Mouse (Mus musculus) stomach, adult 2 months (tissue): ENCODE measurements around the gene Bmyc. TPM values are rescaled to one million over a fixed set of nuclear protein-coding genes. Genes with fewer than 3 reads are reported as not detected.

Experiments
- polyA plus RNA-seq: library from polyadenylated mRNA; depleted of rRNA; stranded (reverse); fragments of >200 nt; gene quantifications from 2 replicates; pipeline ENCODE4 v1.2.3, GENCODE M21; 2012; rRNA removed

Bmyc gene
- polyA plus RNA-seq: 31.9 and 46.7 TPM in 2 replicates

DNA sequence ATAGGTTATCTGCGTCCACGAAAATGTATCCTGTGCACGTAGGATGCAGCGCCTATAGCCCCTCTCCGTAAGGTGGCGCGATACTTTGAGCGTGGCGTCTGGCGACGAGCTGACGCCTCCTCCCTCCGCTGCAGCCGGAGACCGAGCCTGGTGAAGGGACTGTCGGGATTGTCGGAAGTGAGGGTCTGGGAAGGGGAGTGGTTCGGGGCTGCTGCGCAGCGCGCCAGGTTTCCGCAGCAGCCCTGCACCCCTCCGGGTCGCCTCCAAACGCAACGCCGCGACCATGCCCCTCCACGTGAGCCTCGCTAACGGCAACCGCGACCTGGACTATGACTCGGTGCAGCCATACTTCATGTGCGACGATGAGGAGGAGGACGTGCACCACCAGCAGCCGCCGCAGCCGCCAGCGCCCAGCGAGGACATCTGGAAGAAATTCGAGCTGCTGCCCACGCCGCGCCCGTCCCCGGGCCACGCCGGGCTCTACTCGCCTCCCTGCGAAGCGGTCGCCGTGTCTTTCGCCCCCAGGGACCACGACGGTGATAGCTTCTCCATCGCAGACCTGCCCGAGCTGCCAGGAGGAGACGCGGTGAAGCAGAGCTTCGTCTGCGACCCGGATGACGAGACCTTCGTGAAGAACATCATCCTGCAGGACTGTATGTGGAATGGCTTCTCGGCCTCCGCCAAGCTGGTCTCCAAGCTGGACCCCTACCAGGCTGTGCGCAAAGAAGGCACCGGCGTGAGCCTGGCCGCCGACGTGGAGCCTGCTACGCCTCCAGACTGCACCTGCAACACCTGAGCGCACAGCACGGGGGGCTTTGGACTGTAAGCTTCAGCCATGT lies at the start of gene Bmyc:
Gene Bmyc, plus strand, starts transcription at position 97 of the 839 bp plus-strand sequence.

GRCm38 (mm10) chr2:25657652-25658051 lies 48.9 kb upstream of the Bmyc start, which contains the start of gene Lcn5:
Gene Lcn5 (plus strand): TSS chr2:25657952.

DNA sequence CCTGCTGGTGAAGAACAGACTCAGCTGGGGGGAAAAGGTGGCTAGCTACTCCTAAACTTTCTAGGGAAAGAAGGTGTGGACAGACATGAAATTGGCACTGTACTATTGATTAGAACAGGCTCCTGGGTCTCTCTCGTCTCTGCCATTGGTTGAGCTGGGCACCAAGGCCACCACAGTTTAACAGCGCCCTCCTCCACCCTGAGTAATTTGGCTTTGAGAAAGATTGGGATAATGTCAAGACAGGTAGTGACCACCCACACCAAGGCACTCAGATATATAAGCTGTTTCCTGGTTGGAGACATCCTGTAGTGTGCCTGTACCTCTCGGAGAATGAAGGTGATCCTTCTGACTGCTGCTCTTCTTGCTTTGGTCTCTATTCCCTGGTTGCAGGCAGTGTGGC lies 30.1 kb upstream of the Bmyc start, which contains the start of gene Lcn6:
Gene Lcn6, plus strand, starts transcription at position 301 of the 400 bp plus-strand sequence.

GRCm38 (mm10) chr2:25682426-25682825 lies 24.1 kb upstream of the Bmyc start, which contains the start of gene Lcn10:
Gene Lcn10 (plus strand): TSS chr2:25682726.

GRCm38 (mm10) chr2:25699743-25700142 lies 6.8 kb upstream of the Bmyc start, which contains the start of gene Obp2a:
Gene Obp2a (plus strand): TSS chr2:25700043.

GRCm38 (mm10) chr2:25736709-25737108 lies 30.2 kb downstream of the Bmyc start, which contains the start of gene Obp2b:
Gene Obp2b (plus strand): TSS chr2:25737009.

Other genes with a start within 250 kb of the Bmyc start
- 208 and 316 TPM in 2 replicates for gene Clic3, start 249.9 kb upstream of the Bmyc start, polyA plus RNA-seq
- 60.7 and 89.3 TPM in 2 replicates for gene Paxx, start 245.6 kb upstream of the Bmyc start, polyA plus RNA-seq
- gene Ptgds, start 236.7 kb upstream of the Bmyc start, polyA plus RNA-seq: 2.0 and 3.4 TPM in 2 replicates
- gene Lcn12, start 212.8 kb upstream of the Bmyc start, polyA plus RNA-seq: 0.26 TPM in 1 of 2 replicates, not detected in the other
- gene Fbxw5, start 206.0 kb upstream of the Bmyc start, polyA plus RNA-seq: 31.7 and 32.1 TPM in 2 replicates
- 0.94 and 1.9 TPM in 2 replicates for gene C8g, start 205.0 kb upstream of the Bmyc start, polyA plus RNA-seq
- gene Traf2, start 159.8 kb upstream of the Bmyc start, polyA plus RNA-seq: 5.6 and 6.2 TPM in 2 replicates
- 53.7 and 66.4 TPM in 2 replicates for gene Edf1, start 148.9 kb upstream of the Bmyc start, polyA plus RNA-seq
- 0.94 and 1.5 TPM in 2 replicates for gene Mamdc4, start 131.9 kb upstream of the Bmyc start, polyA plus RNA-seq
- gene Phpt1, start 131.5 kb upstream of the Bmyc start, polyA plus RNA-seq: 15.1 and 16.4 TPM in 2 replicates
- 3.4 and 4.3 TPM in 2 replicates for gene Ajm1, start 125.0 kb upstream of the Bmyc start, polyA plus RNA-seq
- 34.2 and 35.2 TPM in 2 replicates for gene Rabl6, start 98.2 kb upstream of the Bmyc start, polyA plus RNA-seq
- not detected in 2 replicates for gene Ccdc183, start 89.1 kb upstream of the Bmyc start, polyA plus RNA-seq
- 11.7 and 12.7 TPM in 2 replicates for gene Tmem141, start 84.7 kb upstream of the Bmyc start, polyA plus RNA-seq
- 2.1 and 3.0 TPM in 2 replicates for gene Fcna, start 78.7 kb upstream of the Bmyc start, polyA plus RNA-seq
- 2.0 TPM in 1 of 2 replicates, not detected in the other for gene Lcn8, start 53.6 kb upstream of the Bmyc start, polyA plus RNA-seq
- 2.0 TPM in 1 of 2 replicates, not detected in the other for gene Lcn5, start 48.8 kb upstream of the Bmyc start, polyA plus RNA-seq
- 0.17 TPM in 1 of 2 replicates, not detected in the other for gene Lcn6, start 30.0 kb upstream of the Bmyc start, polyA plus RNA-seq
- 0.40 TPM in 1 of 2 replicates, not detected in the other for gene Lcn10, start 24.0 kb upstream of the Bmyc start, polyA plus RNA-seq
- gene Obp2a, start 6.7 kb upstream of the Bmyc start, polyA plus RNA-seq: 0.59 and 2.0 TPM in 2 replicates
- gene Obp2b, start 30.3 kb downstream of the Bmyc start, polyA plus RNA-seq: not detected in 2 replicates
- not detected in 2 replicates for gene Lcn3, start 58.8 kb downstream of the Bmyc start, polyA plus RNA-seq
- not detected in 2 replicates for gene Lcn11, start 70.3 kb downstream of the Bmyc start, polyA plus RNA-seq
- gene Gm13539, start 75.5 kb downstream of the Bmyc start, polyA plus RNA-seq: not detected in 2 replicates
- gene Glt6d1, start 109.1 kb downstream of the Bmyc start, polyA plus RNA-seq: not detected in 2 replicates
- gene Lcn9, start 116.4 kb downstream of the Bmyc start, polyA plus RNA-seq: 0.91 TPM in 1 of 2 replicates, not detected in the other
- gene Sohlh1, start 140.5 kb downstream of the Bmyc start, polyA plus RNA-seq: not detected in 2 replicates
- 0.45 and 0.58 TPM in 2 replicates for gene Kcnt1, start 157.0 kb downstream of the Bmyc start, polyA plus RNA-seq